Mouse (Mus musculus): ENCODE data around the gene Lurap1. TPM values are rescaled to one million over a fixed set of nuclear protein-coding genes. Genes with fewer than 3 reads are reported as not detected.

Gene Lurap1
- not detected in 2 replicates for total RNA-seq (2015; ENCODE audit: low replicate concordance)
- not detected in 2 replicates for total RNA-seq (2017; ENCODE audit: low replicate concordance)

- no peak for ATAC-seq (replicated peaks; ENCODE audit: low FRiP score, poor library complexity, severe bottlenecking)
These were observed at the start of gene Lurap1 for GRCm38 (mm10) chr4:116151238-116151637. Gene Lurap1 (minus strand): TSS chr4:116151338.

GRCm38 (mm10) chr4:116198422-116198821 is 47.3 kb upstream of the Lurap1 start:
- no peak for ATAC-seq (replicated peaks; ENCODE audit: low FRiP score, poor library complexity, severe bottlenecking)

- peak; percentile 86 for ATAC-seq (replicated peaks; ENCODE audit: low FRiP score, poor library complexity, severe bottlenecking)
These were observed 42.6 kb upstream of the Lurap1 start for GRCm38 (mm10) chr4:116193583-116194383.

GRCm38 (mm10) chr4:116192286-116192835 is 41.2 kb upstream of the Lurap1 start:
- no peak for ATAC-seq (replicated peaks; ENCODE audit: low FRiP score, poor library complexity, severe bottlenecking)

- ATAC-seq (replicated peaks; ENCODE audit: low FRiP score, poor library complexity, severe bottlenecking): no peak
These were observed 33.9 kb upstream of the Lurap1 start for GRCm38 (mm10) chr4:116185083-116185482.

GRCm38 (mm10) chr4:116182745-116183144 is 31.6 kb upstream of the Lurap1 start:
- no peak for ATAC-seq (replicated peaks; ENCODE audit: low FRiP score, poor library complexity, severe bottlenecking)

GRCm38 (mm10) chr4:116182079-116182478 is 30.9 kb upstream of the Lurap1 start:
- no peak for ATAC-seq (replicated peaks; ENCODE audit: low FRiP score, poor library complexity, severe bottlenecking)

GRCm38 (mm10) chr4:116177140-116177539 is 26.0 kb upstream of the Lurap1 start:
- ATAC-seq (replicated peaks; ENCODE audit: low FRiP score, poor library complexity, severe bottlenecking): no peak

- no peak for ATAC-seq (replicated peaks; ENCODE audit: low FRiP score, poor library complexity, severe bottlenecking)
These were observed 25.4 kb upstream of the Lurap1 start for GRCm38 (mm10) chr4:116176543-116176988.

GRCm38 (mm10) chr4:116175711-116176542 is 24.8 kb upstream of the Lurap1 start:
- no peak; the same call in 1 of the 2 replicates for ATAC-seq (replicated peaks; ENCODE audit: low FRiP score, poor library complexity, severe bottlenecking)

GRCm38 (mm10) chr4:116175136-116175535 is 24.0 kb upstream of the Lurap1 start:
- ATAC-seq (replicated peaks; ENCODE audit: low FRiP score, poor library complexity, severe bottlenecking): no peak

- no peak for ATAC-seq (replicated peaks; ENCODE audit: low FRiP score, poor library complexity, severe bottlenecking)
These were observed 23.5 kb upstream of the Lurap1 start for GRCm38 (mm10) chr4:116174466-116175116.

GRCm38 (mm10) chr4:116173752-116174151 is 22.6 kb upstream of the Lurap1 start:
- ATAC-seq (replicated peaks; ENCODE audit: low FRiP score, poor library complexity, severe bottlenecking): no peak

- no peak for ATAC-seq (replicated peaks; ENCODE audit: low FRiP score, poor library complexity, severe bottlenecking)
These were observed 21.9 kb upstream of the Lurap1 start, which contains the start of the genes 1700042G07Rik and Gm49337 for GRCm38 (mm10) chr4:116173072-116173471. Gene 1700042G07Rik (plus strand): TSS chr4:116173372. Gene Gm49337 (plus strand): TSS chr4:116173384.

- ATAC-seq (replicated peaks; ENCODE audit: low FRiP score, poor library complexity, severe bottlenecking): no peak
These were observed 18.2 kb upstream of the Lurap1 start for GRCm38 (mm10) chr4:116169353-116169672.

- no peak for ATAC-seq (replicated peaks; ENCODE audit: low FRiP score, poor library complexity, severe bottlenecking)
These were observed 17.6 kb upstream of the Lurap1 start for GRCm38 (mm10) chr4:116168617-116169352.

- ATAC-seq (replicated peaks; ENCODE audit: low FRiP score, poor library complexity, severe bottlenecking): no peak
These were observed 16.3 kb upstream of the Lurap1 start, which contains the start of gene Tspan1 for GRCm38 (mm10) chr4:116167404-116167803. Gene Tspan1 (minus strand): TSS chr4:116167601.

GRCm38 (mm10) chr4:116165708-116166407 is 14.7 kb upstream of the Lurap1 start:
- no peak for ATAC-seq (replicated peaks; ENCODE audit: low FRiP score, poor library complexity, severe bottlenecking)

Data from erythroid progenitor cell, adult 5-6 weeks (primary cell).